Mouse (Mus musculus): ENCODE results near the gene Mroh7. TPM values are rescaled to one million over a fixed set of nuclear protein-coding genes. Genes with fewer than 3 reads are reported as not detected.

The Mroh7 gene
- 0.24 TPM for polyA plus RNA-seq (2014; fragmentation: Illumina TruSeq; extraction: RNeasy Lipid Tissue Mini Kit (QIAGEN cat#74804); ENCODE audit: insufficient read depth, low read depth, low replicate concordance)

DNA sequence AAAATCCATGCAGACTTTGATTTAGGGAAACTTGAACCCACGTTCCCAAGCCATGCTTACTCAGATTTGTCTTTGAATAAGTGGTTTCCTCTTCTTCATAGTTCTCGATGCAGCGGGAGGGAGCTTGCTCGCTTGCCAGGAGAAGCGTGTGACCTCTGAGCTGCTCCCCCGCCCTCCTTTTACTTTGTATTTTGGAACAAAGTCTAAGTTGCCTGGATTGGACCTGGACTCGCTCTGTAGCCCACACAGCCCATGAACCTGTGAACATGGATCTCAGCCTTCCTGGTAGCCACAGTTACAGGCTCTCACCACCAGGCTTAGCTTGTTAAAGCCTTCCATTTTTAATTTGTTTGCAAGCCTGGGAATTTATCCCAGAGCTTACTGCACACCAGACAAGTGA, at the start of gene Mroh7:
Gene Mroh7, minus strand, starts transcription at position 112 of the 400 bp plus-strand sequence.

GRCm38 (mm10) chr4:106733636-106734035, 2.9 kb upstream of the Mroh7 start, which contains the start of gene Fam151a:
Gene Fam151a (plus strand): TSS chr4:106733889.

DNA sequence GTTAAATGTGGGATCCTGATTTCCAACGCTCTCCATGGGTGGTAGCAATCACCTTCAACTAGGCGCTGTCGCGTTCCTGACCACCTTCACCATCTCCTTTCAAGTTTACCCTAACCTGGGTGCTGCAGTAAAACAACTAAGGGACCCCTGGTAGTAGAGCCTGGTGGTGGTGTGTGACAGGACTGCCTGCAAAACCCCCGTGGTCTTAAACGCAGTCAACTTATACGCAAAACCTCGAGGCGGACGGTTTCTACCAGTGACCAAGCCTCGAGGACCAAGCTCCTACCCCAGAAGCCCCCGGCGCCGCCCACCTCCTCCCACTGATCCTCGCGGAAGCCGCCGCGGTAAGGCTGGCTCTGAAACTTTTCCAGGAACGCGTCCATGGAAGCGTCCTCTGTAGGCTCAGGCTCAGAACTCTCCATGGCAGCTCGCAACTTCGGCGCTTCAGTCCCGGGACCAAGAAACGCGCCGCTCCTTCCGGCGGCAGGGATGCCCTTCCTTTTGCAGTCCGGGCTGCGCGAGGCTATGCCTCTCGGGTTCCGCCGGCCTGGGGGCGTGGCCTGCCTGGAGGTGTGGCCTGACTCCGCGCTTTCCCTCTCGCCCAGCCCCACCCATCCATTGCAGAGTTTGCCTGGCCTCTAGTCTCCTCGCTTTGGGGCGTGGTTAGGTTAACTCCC, 52.1 kb downstream of the Mroh7 start, which contains the start of gene Ttc4:
Gene Ttc4, minus strand, starts transcription at position 503 of the 677 bp plus-strand sequence.

GRCm38 (mm10) chr4:106650833-106651527, 79.7 kb downstream of the Mroh7 start, which contains the start of gene Pars2:
Gene Pars2 (plus strand): TSS chr4:106651069.

Other genes starting within 250 kb of the Mroh7 start
- not detected for gene Bsnd, start 238.6 kb downstream of the Mroh7 start, polyA plus RNA-seq (2014; fragmentation: Illumina TruSeq; extraction: RNeasy Lipid Tissue Mini Kit (QIAGEN cat#74804); ENCODE audit: insufficient read depth, low read depth, low replicate concordance)
- 22.9 TPM for gene Dhcr24, start 169.9 kb downstream of the Mroh7 start, polyA plus RNA-seq (2014; fragmentation: Illumina TruSeq; extraction: RNeasy Lipid Tissue Mini Kit (QIAGEN cat#74804); ENCODE audit: insufficient read depth, low read depth, low replicate concordance)
- not detected for gene Lexm, start 113.7 kb downstream of the Mroh7 start, polyA plus RNA-seq (2014; fragmentation: Illumina TruSeq; extraction: RNeasy Lipid Tissue Mini Kit (QIAGEN cat#74804); ENCODE audit: insufficient read depth, low read depth, low replicate concordance)
- 1.2 TPM for gene Ttc22, start 108.5 kb downstream of the Mroh7 start, polyA plus RNA-seq (2014; fragmentation: Illumina TruSeq; extraction: RNeasy Lipid Tissue Mini Kit (QIAGEN cat#74804); ENCODE audit: insufficient read depth, low read depth, low replicate concordance)
- gene Pars2, start 79.9 kb downstream of the Mroh7 start, polyA plus RNA-seq (2014; fragmentation: Illumina TruSeq; extraction: RNeasy Lipid Tissue Mini Kit (QIAGEN cat#74804); ENCODE audit: insufficient read depth, low read depth, low replicate concordance), result 3.2 TPM
- gene Ttc4, start 52.0 kb downstream of the Mroh7 start, polyA plus RNA-seq (2014; fragmentation: Illumina TruSeq; extraction: RNeasy Lipid Tissue Mini Kit (QIAGEN cat#74804); ENCODE audit: insufficient read depth, low read depth, low replicate concordance), result 24.4 TPM
- gene Fam151a, start 3.0 kb upstream of the Mroh7 start, polyA plus RNA-seq (2014; fragmentation: Illumina TruSeq; extraction: RNeasy Lipid Tissue Mini Kit (QIAGEN cat#74804); ENCODE audit: insufficient read depth, low read depth, low replicate concordance), result 0.23 TPM
- gene Acot11, start 74.1 kb upstream of the Mroh7 start, polyA plus RNA-seq (2014; fragmentation: Illumina TruSeq; extraction: RNeasy Lipid Tissue Mini Kit (QIAGEN cat#74804); ENCODE audit: insufficient read depth, low read depth, low replicate concordance), result 3.0 TPM
- 19.8 TPM for gene Ssbp3, start 179.8 kb upstream of the Mroh7 start, polyA plus RNA-seq (2014; fragmentation: Illumina TruSeq; extraction: RNeasy Lipid Tissue Mini Kit (QIAGEN cat#74804); ENCODE audit: insufficient read depth, low read depth, low replicate concordance)

Data from lung, adult 10 weeks (tissue).